Mouse (Mus musculus): ENCODE measurements around the gene Pax7. TPM values are rescaled to one million over a fixed set of nuclear protein-coding genes. Genes with fewer than 3 reads are reported as not detected.

Pax7 gene
- total and polyA plus RNA-seq, 3 experiments: not detected

DNA sequence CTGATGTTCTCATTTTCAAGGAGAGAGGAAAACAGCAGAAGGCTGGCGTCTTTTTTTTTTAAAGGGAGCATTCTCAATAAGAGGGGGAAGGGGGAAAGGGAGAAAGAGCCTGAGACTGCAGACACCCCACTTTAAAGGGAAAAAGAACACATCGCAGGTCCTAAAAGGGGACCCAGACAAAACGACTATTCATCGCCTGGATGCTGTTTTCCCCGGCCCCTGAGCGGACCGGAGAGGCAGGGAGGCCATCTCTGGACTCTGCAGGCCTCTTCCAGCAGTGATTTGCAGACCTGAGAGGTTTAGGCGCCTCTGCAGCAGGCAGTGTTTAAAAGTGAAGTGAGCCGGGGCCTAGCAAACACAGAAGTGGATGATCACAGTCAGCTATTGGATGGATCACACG is 25.5 kb downstream of the Pax7 start:
- Histone ChIP-seq H3K4me1 (ENCODE audit: control insufficient read depth in 1 of 2, insufficient read depth in 2 of 2, low read length in 2 of 2) (no peaks in the 10 kb centered on the region), H3K9me3 (replicated peaks; ENCODE audit: insufficient read depth, low read length) (no peaks in the 10 kb centered on the region), H3K4me3 (ENCODE audit: control insufficient read depth in 1 of 2, insufficient read depth in 1 of 2, low read depth in 2 of 2, low read length in 2 of 2) (no peak overlapping the region), H3K79me2 (ENCODE audit: control insufficient read depth, insufficient read depth, low read length, poor library complexity) (no peaks in the 10 kb centered on the region), H3K27me3 (ENCODE audit: control insufficient read depth in 1 of 2, insufficient read depth in 2 of 2, low read length in 2 of 2) (no peaks in the 10 kb centered on the region), H3K9ac (ENCODE audit: control insufficient read depth, low read depth, low read length, poor library complexity, severe bottlenecking) (no peak overlapping the region), H3K27ac (ENCODE audit: control insufficient read depth, low read depth, low read length) (no peak overlapping the region), H3K36me3 (ENCODE audit: control insufficient read depth in 1 of 2, insufficient read depth in 2 of 2, low read length in 2 of 2) (no peaks in the 10 kb centered on the region)
- TF ChIP-seq ELF1 (IDR thresholded peaks at IDR 0.05; ENCODE audit: low read depth, low read length): no peak
- no peak for TF ChIP-seq TCF12 (IDR thresholded peaks at IDR 0.05; ENCODE audit: low read depth, low read length)
- TF ChIP-seq MAX (IDR thresholded peaks at IDR 0.05; ENCODE audit: low read length): no peak
- no peak for TF ChIP-seq GATA1 (IDR thresholded peaks at IDR 0.05; ENCODE audit: low read depth, low read length)
- TF ChIP-seq ZMIZ1 (IDR thresholded peaks at IDR 0.05; ENCODE audit: low read depth, low read length): no peak
- no peak for TF ChIP-seq NELFE (IDR thresholded peaks at IDR 0.05; ENCODE audit: low read depth, low read length)
- TF ChIP-seq RAD21 (IDR thresholded peaks at IDR 0.05; ENCODE audit: low read depth, low read length): no peak
- no peak for TF ChIP-seq POLR2AphosphoS5 (IDR thresholded peaks at IDR 0.05; ENCODE audit: borderline replicate concordance, low read depth, low read length)
- no peak for TF ChIP-seq JUND (IDR thresholded peaks at IDR 0.05; ENCODE audit: low read depth, low read length)
- TF ChIP-seq E2F4 (IDR thresholded peaks at IDR 0.05; ENCODE audit: borderline replicate concordance, low read depth, low read length): no peak
- TF ChIP-seq EP300 (IDR thresholded peaks at IDR 0.05; ENCODE audit: low read depth in 1 of 2, low read length in 2 of 2): no peak
- no peak for TF ChIP-seq RCOR1 (IDR thresholded peaks at IDR 0.05; ENCODE audit: low read depth, low read length)
- no peak for TF ChIP-seq CHD1 (IDR thresholded peaks at IDR 0.05; ENCODE audit: low read depth, low read length)
- no peak for TF ChIP-seq CHD2 (IDR thresholded peaks at IDR 0.05; ENCODE audit: low read length)
- no peak for DNase-seq (ENCODE audit: low read depth, low spot score)

DNA sequence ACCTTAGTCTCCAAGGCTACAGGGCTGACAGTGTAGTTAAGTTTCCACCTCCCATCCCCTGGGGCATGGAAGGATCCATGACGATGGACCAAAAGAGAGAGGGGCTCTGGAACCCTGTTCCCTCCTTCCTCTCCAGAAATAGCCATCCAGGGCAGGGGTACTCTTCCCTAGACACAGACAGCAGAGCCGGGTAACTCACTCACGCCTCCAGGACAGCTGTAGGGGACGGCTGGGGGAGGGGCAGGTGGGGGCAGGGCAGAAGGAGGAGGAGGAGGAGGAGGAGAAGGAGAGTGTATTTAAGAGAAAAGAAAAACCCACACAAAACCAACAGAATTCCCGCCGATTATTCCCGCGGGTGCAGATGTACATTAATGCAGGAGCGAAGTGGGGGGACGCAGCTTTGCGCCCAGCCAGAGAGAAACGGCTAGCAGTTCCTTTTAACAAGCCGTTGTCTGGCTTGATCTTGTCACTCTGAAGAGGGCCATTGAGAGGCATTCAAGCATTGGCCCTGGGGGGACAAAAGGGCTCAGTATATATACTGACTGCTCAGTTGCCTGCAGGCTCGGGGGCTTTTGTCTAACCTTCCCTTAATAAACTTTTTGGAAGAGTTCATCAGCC is 26.0 kb downstream of the Pax7 start:
- DNase-seq (ENCODE audit: low read depth, low spot score): no peak
- Histone ChIP-seq H3K9me3 (replicated peaks; ENCODE audit: insufficient read depth, low read length) (no peaks in the 10 kb centered on the region), H3K27me3 (ENCODE audit: control insufficient read depth in 1 of 2, insufficient read depth in 2 of 2, low read length in 2 of 2) (no peaks in the 10 kb centered on the region), H3K79me2 (ENCODE audit: control insufficient read depth, insufficient read depth, low read length, poor library complexity) (no peaks in the 10 kb centered on the region), H3K4me1 (ENCODE audit: control insufficient read depth in 1 of 2, insufficient read depth in 2 of 2, low read length in 2 of 2) (no peaks in the 10 kb centered on the region), H3K27ac (ENCODE audit: control insufficient read depth, low read depth, low read length) (no peak overlapping the region), H3K9ac (ENCODE audit: control insufficient read depth, low read depth, low read length, poor library complexity, severe bottlenecking) (no peak overlapping the region), H3K36me3 (ENCODE audit: control insufficient read depth in 1 of 2, insufficient read depth in 2 of 2, low read length in 2 of 2) (no peaks in the 10 kb centered on the region), H3K4me3 (ENCODE audit: control insufficient read depth in 1 of 2, insufficient read depth in 1 of 2, low read depth in 2 of 2, low read length in 2 of 2) (no peak overlapping the region)
- TF ChIP-seq RAD21 (IDR thresholded peaks at IDR 0.05; ENCODE audit: low read depth, low read length) (no peak), ZKSCAN1 (IDR thresholded peaks at IDR 0.05; ENCODE audit: low read depth, low read length) (no peak), HCFC1 (IDR thresholded peaks at IDR 0.05; ENCODE audit: low read depth, low read length) (no peak), POLR2A (IDR thresholded peaks at IDR 0.05; ENCODE audit: control insufficient read depth in 1 of 2, insufficient read depth in 1 of 2, low read depth in 1 of 2, low read length in 2 of 2, poor library complexity in 1 of 2) (no peak), MAFK (IDR thresholded peaks at IDR 0.05; ENCODE audit: borderline replicate concordance, low read depth, low read length) (no peak), SMC3 (IDR thresholded peaks at IDR 0.05; ENCODE audit: low read depth, low read length) (no peak), SIN3A (IDR thresholded peaks at IDR 0.05; ENCODE audit: low read length) (no peak), EP300 (IDR thresholded peaks at IDR 0.05; ENCODE audit: low read depth in 1 of 2, low read length in 2 of 2) (no peak), GATA1 (IDR thresholded peaks at IDR 0.05; ENCODE audit: low read depth, low read length) (no peak), MYC (IDR thresholded peaks at IDR 0.05; ENCODE audit: low read depth, low read length) (no peak), MAX (IDR thresholded peaks at IDR 0.05; ENCODE audit: low read length) (no peak), NELFE (IDR thresholded peaks at IDR 0.05; ENCODE audit: low read depth, low read length) (no peak), USF2 (IDR thresholded peaks at IDR 0.05; ENCODE audit: borderline replicate concordance in 1 of 2, insufficient read depth in 1 of 2, low read depth in 1 of 2, low read length in 2 of 2) (no peak)
